Mouse (Mus musculus) forebrain, embryonic 12.5 days (tissue): ENCODE data around the gene Mgam. TPM values are rescaled to one million over a fixed set of nuclear protein-coding genes. Genes with fewer than 3 reads are reported as not detected.
"Not testable (repeated sequence)": the region's sequence is repeated elsewhere in the genome, so short reads cannot be mapped to it uniquely, and the experiment has no call there.

Experiments
- ATAC-seq: fragments of 200-750 bp; cut with Nextera tagmentation; 2 replicates; pipeline ENCODE4 v1.8.0; 2017; ENCODE audit warnings: moderate TSS enrichment; ENCODE audit not compliant: low FRiP score
- H3K27ac ChIP-seq: fragments of 300-500 bp; sonication (generic); 2 replicates; pipeline ENCODE4 v1.5.1; 2016; ENCODE audit warnings: mild to moderate bottlenecking
- H3K27me3 ChIP-seq: fragments of 300-500 bp; sonication (generic); 2 replicates; pipeline ENCODE4 v1.6.1; 2016; ENCODE audit warnings: mild to moderate bottlenecking
- H3K36me3 ChIP-seq: fragments of 300-500 bp; sonication (generic); replicated peaks from 2 replicates; pipeline ENCODE4 v1.6.1; 2016; ENCODE audit warnings: mild to moderate bottlenecking
- H3K4me1 ChIP-seq: fragments of 300-500 bp; sonication (generic); 2 replicates; pipeline ENCODE4 v1.6.1; 2016
- H3K4me2 ChIP-seq: fragments of 300-500 bp; sonication (generic); 2 replicates; pipeline ENCODE4 v1.6.1; 2016; ENCODE audit warnings: mild to moderate bottlenecking, moderate library complexity
- H3K4me3 ChIP-seq: fragments of 300-500 bp; sonication (generic); replicated peaks from 2 replicates; pipeline ENCODE4 v1.5.1; 2016; ENCODE audit warnings: mild to moderate bottlenecking
- H3K9ac ChIP-seq: fragments of 300-500 bp; sonication (generic); 2 replicates; pipeline ENCODE4 v1.6.1; 2016; ENCODE audit warnings: mild to moderate bottlenecking
- H3K9me3 ChIP-seq: fragments of 300-500 bp; sonication (generic); 2 replicates; pipeline ENCODE4 v1.6.1; 2016
- whole genome bisulfite sequencing: fragments of 180-500 bp; shearing (Covaris S2); methylation state at CpG from one replicate; pipeline ENCODE4 v1.1.7; 2016; 5-methylcytosine and 5-hydroxymethylcytosine counted together
- polyA plus RNA-seq: library from polyadenylated mRNA; unstranded; fragments of >200 nt; fragmentation: Nextera tagmentation; extraction: Ambion mirVana; gene quantifications from 2 replicates; pipeline ENCODE4 v1.2.1, GENCODE M21; 2016

The Mgam gene
- polyA plus RNA-seq, 1 experiment from 2014 or later = 0.03 TPM

DNA sequence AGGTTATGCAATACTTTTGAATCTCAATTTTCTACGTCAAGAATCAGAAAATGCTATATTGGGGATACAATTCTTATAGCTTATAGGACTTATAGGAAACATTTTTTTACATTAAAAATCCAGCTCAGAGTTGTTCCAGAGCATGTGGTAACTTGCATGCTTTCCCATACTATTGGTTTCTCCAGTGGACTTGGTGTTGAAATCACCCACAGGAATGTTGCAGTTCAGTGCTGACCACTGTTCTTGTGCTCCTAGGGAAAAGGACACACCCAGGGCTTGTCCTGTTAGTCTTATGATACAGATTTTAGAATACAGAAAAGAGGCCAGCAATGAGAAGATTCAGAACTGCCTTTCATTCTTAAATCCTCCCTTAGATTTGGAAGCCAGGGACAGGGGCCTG lies 127.3 kb downstream of the Mgam start:
- Histone ChIP-seq H3K36me3 (no peaks in the 10 kb centered on the region), H3K4me1 (no peaks in the 10 kb centered on the region), H3K9ac (no peak overlapping the region), H3K27ac (no peak overlapping the region), H3K9me3 (no peaks in the 10 kb centered on the region), H3K4me3 (no peak overlapping the region), H3K4me2 (no peak overlapping the region), H3K27me3 (no peaks in the 10 kb centered on the region)
- WGBS = 80% methylated on average over 1 of the region's 1 CpGs
- ATAC-seq = no peak

DNA sequence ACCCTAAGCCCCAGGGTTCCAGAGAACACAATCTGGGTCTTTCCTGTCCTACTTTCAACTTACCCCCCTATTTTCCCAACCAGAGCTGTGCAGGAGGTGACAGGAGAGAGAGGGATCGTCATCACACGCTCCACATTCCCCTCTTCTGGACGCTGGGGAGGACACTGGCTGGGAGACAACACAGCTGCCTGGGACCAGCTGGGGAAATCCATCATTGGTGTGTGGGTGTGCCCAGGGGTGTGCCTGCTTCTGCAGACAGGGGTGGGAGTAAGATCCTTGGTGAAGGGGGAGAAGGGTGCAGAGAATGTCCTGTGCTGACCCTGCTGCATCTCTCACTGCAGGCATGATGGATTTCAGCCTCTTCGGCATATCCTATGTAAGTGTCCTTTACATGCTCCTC lies 128.7 kb downstream of the Mgam start:
- H3K4me2 ChIP-seq, H3K36me3 ChIP-seq, H3K27ac ChIP-seq, ATAC-seq, H3K4me1 ChIP-seq, H3K9me3 ChIP-seq, H3K27me3 ChIP-seq, H3K4me3 ChIP-seq, H3K9ac ChIP-seq: not testable (repeated sequence)
- WGBS = 83% methylated on average over 3 of the region's 4 CpGs

DNA sequence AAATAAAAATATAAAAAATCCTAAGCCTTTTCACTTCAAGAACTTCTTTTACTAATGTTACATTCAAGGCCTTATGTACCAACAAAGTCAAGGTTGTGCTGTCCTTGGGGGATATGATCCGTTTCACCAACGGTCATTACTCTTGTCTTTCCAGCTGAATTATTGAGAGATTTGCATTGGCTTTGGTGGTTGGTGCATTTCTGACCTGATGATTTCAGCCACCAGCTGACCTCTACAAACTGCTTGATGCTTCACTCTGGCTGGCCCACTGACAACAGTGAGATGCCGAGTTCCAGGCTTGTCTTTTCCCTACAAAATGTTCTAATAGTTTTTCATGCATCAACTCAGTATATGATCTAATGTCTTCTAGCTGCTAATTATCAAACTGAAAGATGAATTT lies 146.0 kb downstream of the Mgam start:
- Histone ChIP-seq H3K36me3 (no peaks in the 10 kb centered on the region), H3K27ac (no peak overlapping the region), H3K4me2 (no peak overlapping the region), H3K9me3 (no peaks in the 10 kb centered on the region), H3K4me1 (no peaks in the 10 kb centered on the region), H3K9ac (no peak overlapping the region), H3K4me3 (no peak overlapping the region), H3K27me3 (no peaks in the 10 kb centered on the region)
- WGBS = 84% methylated on average over 3 of the region's 3 CpGs
- ATAC-seq = no peak

DNA sequence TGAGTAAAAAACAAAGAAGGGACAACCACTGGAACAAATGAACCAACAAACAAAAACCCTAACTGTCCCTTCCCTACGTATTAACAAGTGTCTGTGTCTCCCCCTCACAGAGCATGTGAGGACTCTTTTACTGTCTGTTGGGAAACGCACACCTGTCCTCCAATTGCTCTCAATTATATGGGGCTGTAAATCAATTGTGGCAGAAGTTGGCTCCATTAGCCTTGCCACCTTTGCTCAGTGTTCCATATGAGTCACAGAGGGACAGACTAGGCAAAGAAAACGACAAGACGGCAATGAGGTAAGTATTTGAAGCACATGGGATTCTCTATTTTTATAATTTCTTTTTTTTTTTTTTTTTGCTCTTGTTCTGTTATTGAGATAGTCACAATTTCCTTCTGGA lies 149.8 kb downstream of the Mgam start:
- H3K27me3 ChIP-seq = no peaks in the 10 kb centered on the region
- no peak overlapping the region for H3K4me2 ChIP-seq
- no peak for ATAC-seq
- no peak overlapping the region for H3K9ac ChIP-seq
- H3K4me3 ChIP-seq = no peak overlapping the region
- no peak overlapping the region for H3K27ac ChIP-seq
- no peaks in the 10 kb centered on the region for H3K4me1 ChIP-seq
- H3K36me3 ChIP-seq = no peaks in the 10 kb centered on the region
- no peaks in the 10 kb centered on the region for H3K9me3 ChIP-seq
- 89% methylated on average over 4 of the region's 4 CpGs for whole genome bisulfite sequencing

DNA sequence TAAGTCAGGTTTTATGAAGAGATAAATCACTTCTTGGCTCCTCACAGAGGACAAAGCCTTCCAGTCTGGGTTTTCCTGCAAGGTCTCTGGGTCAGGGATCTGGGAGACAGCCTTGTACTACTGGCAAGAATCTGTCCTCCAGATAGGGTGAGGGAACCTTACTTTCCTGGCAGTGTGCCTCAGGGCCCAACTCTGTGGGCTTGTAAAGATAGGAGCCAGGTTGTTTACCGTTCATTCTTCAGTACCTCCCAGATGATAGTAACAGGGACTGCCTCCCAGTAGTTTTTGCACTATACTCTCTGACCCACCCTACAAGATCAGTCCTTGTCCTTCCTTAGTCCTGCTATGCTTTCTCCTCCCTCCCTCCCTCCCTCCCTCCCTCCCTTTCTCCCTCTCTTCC lies 155.0 kb downstream of the Mgam start:
- 95% methylated on average over 1 of the region's 1 CpGs for WGBS
- Histone ChIP-seq H3K4me1 (no peaks in the 10 kb centered on the region), H3K9me3 (no peaks in the 10 kb centered on the region), H3K27ac (no peak overlapping the region), H3K4me3 (no peak overlapping the region), H3K4me2 (no peak overlapping the region), H3K36me3 (no peaks in the 10 kb centered on the region), H3K9ac (no peak overlapping the region), H3K27me3 (no peaks in the 10 kb centered on the region)
- no peak for ATAC-seq

DNA sequence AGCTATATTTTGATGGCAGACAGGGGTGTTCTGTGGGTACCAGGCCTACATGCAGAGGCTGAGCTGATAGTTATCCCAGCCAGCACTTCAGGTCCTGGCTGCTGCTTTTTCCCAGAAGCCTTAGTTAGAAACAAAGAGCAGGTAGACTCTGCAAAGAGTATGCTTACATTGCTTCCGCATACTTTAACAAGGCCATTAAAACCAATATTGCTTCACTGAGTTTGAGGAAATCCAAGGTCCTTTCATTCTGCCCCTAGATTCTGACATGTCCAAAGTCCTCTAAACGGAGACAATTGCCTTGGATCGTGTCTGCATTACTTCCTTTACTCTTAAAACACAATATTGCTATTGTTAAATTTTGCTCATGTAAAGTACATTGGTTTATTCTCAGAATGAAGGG lies 155.7 kb downstream of the Mgam start:
- Histone ChIP-seq H3K4me3 (no peak overlapping the region), H3K36me3 (no peaks in the 10 kb centered on the region), H3K9me3 (no peaks in the 10 kb centered on the region), H3K4me2 (no peak overlapping the region), H3K27ac (no peak overlapping the region), H3K9ac (no peak overlapping the region), H3K27me3 (no peaks in the 10 kb centered on the region), H3K4me1 (no peaks in the 10 kb centered on the region)
- WGBS = 84% methylated on average over 3 of the region's 3 CpGs
- no peak for ATAC-seq

DNA sequence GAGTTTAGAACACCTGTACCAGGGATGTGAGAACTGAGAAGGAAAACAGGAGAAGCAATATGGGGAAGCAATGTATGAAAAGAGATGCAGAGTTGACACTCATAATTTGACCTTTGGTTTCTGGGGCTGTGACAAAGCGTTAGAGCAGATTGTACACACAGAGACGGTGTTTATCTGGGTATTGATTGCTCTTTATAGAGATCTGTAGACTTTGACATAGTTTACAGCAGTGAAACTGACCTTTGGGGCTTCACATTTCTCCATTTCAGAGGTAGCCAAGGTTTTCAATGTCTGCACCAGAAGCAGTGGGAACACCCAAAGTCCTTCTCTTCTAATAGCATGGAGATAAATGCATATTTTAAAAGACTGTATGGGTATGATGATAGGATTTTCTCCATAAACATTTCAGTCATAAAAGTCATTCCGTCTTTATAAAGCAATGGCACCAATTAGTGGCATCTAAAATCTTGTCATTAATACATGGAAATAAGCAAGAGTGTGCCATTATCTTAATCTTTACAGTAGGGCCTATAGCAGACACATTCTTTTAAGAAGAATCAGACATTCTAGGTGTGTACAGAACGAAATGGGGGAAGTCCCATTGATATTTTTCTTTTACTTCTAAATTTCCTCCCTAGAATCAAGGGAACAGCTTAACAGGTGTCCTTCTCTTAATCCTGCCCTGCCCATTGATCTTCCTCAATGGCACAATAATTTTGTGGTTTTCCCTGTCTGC lies 166.6 kb downstream of the Mgam start:
- Histone ChIP-seq H3K36me3 (no peaks in the 10 kb centered on the region), H3K9ac (no peak overlapping the region), H3K4me2 (no peak overlapping the region), H3K27me3 (no peaks in the 10 kb centered on the region), H3K4me1 (no peaks in the 10 kb centered on the region), H3K4me3 (no peak overlapping the region), H3K27ac (no peak overlapping the region), H3K9me3 (no peaks in the 10 kb centered on the region)
- WGBS = 88% methylated on average over 4 of the region's 4 CpGs
- ATAC-seq = no peak

DNA sequence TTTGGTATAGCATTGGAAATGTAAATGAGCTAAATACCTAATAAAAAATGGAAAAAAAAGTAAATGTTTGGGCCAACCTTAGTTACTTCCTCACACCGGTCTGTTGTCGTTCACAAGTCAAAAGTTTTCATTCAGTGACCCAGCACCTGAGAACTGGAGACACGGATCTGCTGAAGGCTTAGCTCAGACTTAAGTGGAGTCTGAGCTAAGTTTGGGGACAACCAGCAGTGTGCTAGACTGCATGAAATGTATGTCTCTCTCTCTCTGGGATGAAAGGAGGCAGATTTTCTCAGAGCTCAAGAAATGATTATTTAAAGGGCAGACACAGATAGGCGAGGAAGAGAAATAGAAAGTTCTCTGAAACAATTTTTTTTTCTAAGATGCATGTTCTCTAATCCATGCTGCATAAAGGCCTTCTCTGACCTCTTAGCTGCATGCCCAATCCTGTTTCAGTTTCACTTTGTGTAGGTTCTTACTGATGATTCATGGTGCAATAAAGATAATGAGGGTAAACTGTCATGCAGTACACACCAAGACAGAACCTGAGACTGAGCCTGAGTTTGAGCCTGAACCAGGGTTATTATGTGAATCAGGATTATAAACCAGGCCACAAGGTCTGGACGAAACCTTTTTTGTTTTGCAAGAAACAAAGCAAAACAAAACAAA lies 189.7 kb downstream of the Mgam start:
- no peak overlapping the region for H3K4me2 ChIP-seq
- no peaks in the 10 kb centered on the region for H3K4me1 ChIP-seq
- ATAC-seq = no peak
- no peak overlapping the region for H3K4me3 ChIP-seq
- H3K27me3 ChIP-seq = no peaks in the 10 kb centered on the region
- 84% methylated on average over 5 of the region's 5 CpGs for WGBS
- no peaks in the 10 kb centered on the region for H3K9me3 ChIP-seq
- no peak overlapping the region for H3K27ac ChIP-seq
- H3K9ac ChIP-seq = no peak overlapping the region
- no peaks in the 10 kb centered on the region for H3K36me3 ChIP-seq

Other genes starting within 250 kb of the Mgam start
- 25.8 and 28.4 TPM in 2 replicates for gene E330009J07Rik, start 192.7 kb upstream of the Mgam start, polyA plus RNA-seq
- gene Wee2, start 189.7 kb upstream of the Mgam start, polyA plus RNA-seq = 0.19 and 0.24 TPM in 2 replicates
- 199 TPM in 2 replicates for gene Ssbp1, start 157.5 kb upstream of the Mgam start, polyA plus RNA-seq
- not detected in 2 replicates for gene Tas2r137, start 137.6 kb upstream of the Mgam start, polyA plus RNA-seq
- not detected in 2 replicates for gene Tas2r108, start 135.3 kb upstream of the Mgam start, polyA plus RNA-seq
- gene Prss37, start 109.3 kb upstream of the Mgam start, polyA plus RNA-seq = not detected in 2 replicates
- 0.08 and 0.41 TPM in 2 replicates for gene Olfr461, start 73.8 kb upstream of the Mgam start, polyA plus RNA-seq
- not detected in 2 replicates for gene Olfr460, start 59.3 kb upstream of the Mgam start, polyA plus RNA-seq
- 0.29 and 0.52 TPM in 2 replicates for gene Clec5a, start 43.0 kb upstream of the Mgam start, polyA plus RNA-seq
- not detected in 2 replicates for gene Tas2r138, start 15.5 kb upstream of the Mgam start, polyA plus RNA-seq